Mouse (Mus musculus) kidney, postnatal 0 days (tissue): Measurements from ENCODE around the gene Vmn1r48. TPM values are rescaled to one million over a fixed set of nuclear protein-coding genes. Genes with fewer than 3 reads are reported as not detected.
"Not testable (repeated sequence)": the region's sequence is repeated elsewhere in the genome, so short reads cannot be mapped to it uniquely, and the experiment has no call there.

Experiments
- ATAC-seq: fragments of 200-750 bp; cut with Nextera tagmentation; replicated peaks from 2 replicates; pipeline ENCODE4 v1.8.0; 2017; ENCODE audit warnings: low read depth, moderate number of reproducible peaks, moderate TSS enrichment, moderate library complexity; ENCODE audit not compliant: low FRiP score
- DNase-seq: peaks from one replicate; pipeline ENCODE4 v3.0.0-alpha.2; 2016; ENCODE audit warnings: low spot score
- H3K27ac ChIP-seq: fragments of 300-500 bp; sonication (generic); 2 replicates; pipeline ENCODE4 v1.5.1; 2014; ENCODE audit warnings: mild to moderate bottlenecking
- H3K27me3 ChIP-seq: fragments of 300-500 bp; sonication (generic); 2 replicates; pipeline ENCODE4 v1.6.1; 2014; ENCODE audit warnings: low read length, mixed read lengths; ENCODE audit not compliant: insufficient read depth
- H3K36me3 ChIP-seq: fragments of 300-500 bp; sonication (generic); 2 replicates; pipeline ENCODE4 v1.6.1; 2014; ENCODE audit warnings: low read length, mixed read lengths; ENCODE audit not compliant: insufficient read depth
- H3K4me1 ChIP-seq: fragments of 300-500 bp; sonication (generic); replicated peaks from 2 replicates; pipeline ENCODE4 v1.6.1; 2014; ENCODE audit warnings: antibody characterized with exemption, low read length, mixed read lengths; ENCODE audit not compliant: insufficient read depth
- H3K4me2 ChIP-seq: fragments of 300-500 bp; sonication (generic); 2 replicates; pipeline ENCODE4 v1.6.1; 2014; ENCODE audit warnings: mild to moderate bottlenecking, low read length, moderate library complexity, mixed read lengths
- H3K4me3 ChIP-seq: fragments of 300-500 bp; sonication (generic); replicated peaks from 2 replicates; pipeline ENCODE4 v1.5.1; 2014; ENCODE audit warnings: low read depth, low read length
- H3K9ac ChIP-seq: fragments of 300-500 bp; sonication (generic); 2 replicates; pipeline ENCODE4 v1.6.1; 2014; ENCODE audit warnings: low read depth, low read length
- H3K9me3 ChIP-seq: fragments of 300-500 bp; sonication (generic); replicated peaks from 2 replicates; pipeline ENCODE4 v1.6.1; 2016; ENCODE audit warnings: low read length, inconsistent platforms, mixed read lengths
- CTCF ChIP-seq: IDR thresholded peaks from 2 replicates; pipeline ENCODE4 v1.5.1; 2016; ENCODE audit warnings: antibody characterized with exemption, low read depth, mild to moderate bottlenecking, moderate library complexity
- WGBS: fragments of 180-500 bp; shearing (Covaris S2); extraction: QIAGEN DNeasy Blood & Tissue Kit; methylation state at CpG from one replicate; pipeline ENCODE4 v1.1.7; 2014; 5-methylcytosine and 5-hydroxymethylcytosine counted together
- polyA plus RNA-seq: library from polyadenylated mRNA; unstranded; fragments of >200 nt; fragmentation: Nextera tagmentation; extraction: Ambion mirVana; gene quantifications from 2 replicates; pipeline ENCODE4 v1.2.1, GENCODE M21; 2015

The Vmn1r48 gene
- polyA plus RNA-seq, result not detected in 2 replicates

DNA sequence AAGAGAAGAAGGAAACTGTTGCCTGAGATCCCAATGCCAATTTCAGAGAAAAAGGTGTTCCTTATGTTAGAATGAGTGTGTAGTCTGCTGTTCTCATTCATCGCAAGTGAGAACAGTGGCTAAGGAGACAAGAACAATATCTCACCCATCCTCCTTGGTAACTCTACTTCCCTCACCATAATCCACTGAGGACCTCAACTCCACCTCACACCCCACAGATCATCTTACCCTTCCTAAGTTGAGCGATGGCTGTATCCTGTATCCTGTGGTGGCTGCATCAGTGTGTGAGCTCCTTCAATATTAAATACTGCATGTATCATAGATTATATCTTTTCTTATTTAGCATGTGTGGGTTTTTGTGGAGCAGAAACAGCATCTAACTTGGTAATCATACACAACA is at the start of gene Vmn1r48:
Gene Vmn1r48, minus strand, starts transcription at position 101 of the 400 bp plus-strand sequence.
- not testable (repeated sequence) for H3K27ac ChIP-seq, H3K4me1 ChIP-seq, DNase-seq, H3K9ac ChIP-seq, H3K9me3 ChIP-seq, H3K4me2 ChIP-seq, H3K36me3 ChIP-seq, H3K4me3 ChIP-seq, H3K27me3 ChIP-seq, ATAC-seq
- WGBS, result no CpG with 5 or more reads among the region's 2 CpGs

DNA sequence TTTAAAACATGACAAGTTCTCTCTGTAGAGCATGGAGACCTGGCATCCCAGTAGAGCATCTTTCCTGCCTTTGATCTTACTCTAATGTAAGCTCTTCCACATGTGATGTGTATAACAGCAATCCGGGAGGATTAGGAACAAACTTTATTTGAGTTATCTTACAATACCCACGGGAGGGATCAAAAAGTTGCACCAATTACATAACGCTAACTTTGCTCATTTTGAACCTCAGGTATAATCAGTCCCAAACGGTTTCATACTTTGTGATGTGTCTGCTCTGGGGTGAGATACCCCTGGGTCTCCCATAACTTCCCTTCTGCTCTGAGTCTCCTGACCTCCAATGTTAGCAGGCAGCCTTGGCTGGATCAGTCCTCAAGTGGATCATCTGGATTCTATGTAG is 41.8 kb upstream of the Vmn1r48 start, which contains the start of gene Vmn1r49:
Gene Vmn1r49, minus strand, starts transcription at position 101 of the 400 bp plus-strand sequence.
- no peaks in the 10 kb centered on the region for H3K27me3 ChIP-seq
- WGBS, result 81% methylated on average over 4 of the region's 4 CpGs
- no peak within 1 kb of the TSS for H3K27ac ChIP-seq
- no peaks in the 10 kb centered on the region for H3K36me3 ChIP-seq
- no peak within 1 kb of the TSS for H3K4me2 ChIP-seq
- H3K4me3 ChIP-seq, result no peak within 1 kb of the TSS
- H3K9ac ChIP-seq, result no peak within 1 kb of the TSS
- H3K4me1 ChIP-seq, result no peaks in the 10 kb centered on the region
- DNase-seq (no peak), ATAC-seq (no peak)
- H3K9me3 ChIP-seq, result no peaks in the 10 kb centered on the region
- no peak for TF ChIP-seq CTCF

DNA sequence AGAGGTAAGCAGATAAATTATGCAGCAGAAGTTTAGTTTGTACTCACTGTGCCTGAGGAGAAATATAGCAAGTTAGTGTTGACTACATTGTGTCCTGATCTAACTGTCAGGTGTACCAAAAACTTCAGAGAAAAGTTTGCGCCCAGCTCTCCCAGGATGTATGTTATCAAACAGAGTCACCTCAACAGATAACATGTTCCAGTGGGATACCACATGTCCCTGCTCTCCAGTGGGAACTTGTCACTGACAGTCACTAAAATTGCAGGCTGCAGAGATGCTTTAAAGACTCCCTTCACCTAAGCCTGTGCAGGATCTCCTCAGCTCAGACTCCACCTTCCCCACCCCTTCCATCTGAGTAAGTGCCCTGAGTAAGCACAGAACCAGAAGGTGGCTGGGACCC is 20.8 kb downstream of the Vmn1r48 start, which contains the start of gene Vmn1r47:
Gene Vmn1r47, plus strand, starts transcription at position 301 of the 400 bp plus-strand sequence.
- not testable (repeated sequence) for H3K27ac ChIP-seq, DNase-seq, H3K9ac ChIP-seq, H3K4me1 ChIP-seq, ATAC-seq, H3K4me2 ChIP-seq, H3K9me3 ChIP-seq, H3K36me3 ChIP-seq, H3K27me3 ChIP-seq, H3K4me3 ChIP-seq
- WGBS, result 100% methylated on average over 1 of the region's 1 CpGs

DNA sequence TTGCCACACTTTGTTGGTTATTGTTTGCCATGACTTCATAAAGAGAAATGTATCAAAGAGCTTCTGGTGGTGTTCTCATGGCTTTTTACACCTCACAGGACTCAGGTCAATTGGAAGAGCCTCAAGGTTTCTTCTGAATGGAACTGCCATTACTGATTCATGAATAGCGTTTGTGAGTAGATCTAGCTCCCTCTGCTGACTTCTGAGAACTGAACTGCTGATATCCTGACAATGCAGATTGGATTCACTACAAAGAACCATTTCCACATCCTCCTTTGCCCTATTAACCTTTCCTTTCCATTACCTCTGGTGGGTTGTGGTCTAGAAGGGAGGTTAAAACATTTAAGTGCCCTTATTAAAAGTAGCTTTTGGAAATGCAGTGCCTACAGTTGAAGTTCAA is 50.7 kb downstream of the Vmn1r48 start:
- Histone ChIP-seq H3K27ac (no peak overlapping the region), H3K9me3 (no peaks in the 10 kb centered on the region), H3K4me3 (no peak overlapping the region), H3K36me3 (no peaks in the 10 kb centered on the region), H3K27me3 (no peaks in the 10 kb centered on the region), H3K9ac (no peak overlapping the region), H3K4me1 (no peaks in the 10 kb centered on the region), H3K4me2 (no peak overlapping the region)
- 21% methylated on average over 1 of the region's 1 CpGs for WGBS
- DNase-seq (no peak), ATAC-seq (no peak)
- TF ChIP-seq CTCF, result peak; percentile 21; the same call in 1 of the 2 replicates

Other genes starting within 250 kb of the Vmn1r48 start
- not detected in 2 replicates for gene Vmn1r42, start 160.4 kb downstream of the Vmn1r48 start, polyA plus RNA-seq
- not detected in 2 replicates for gene Vmn1r43, start 160.4 kb downstream of the Vmn1r48 start, polyA plus RNA-seq
- not detected in 2 replicates for gene Vmn1r44, start 153.2 kb downstream of the Vmn1r48 start, polyA plus RNA-seq
- gene Vmn1r45, start 96.2 kb downstream of the Vmn1r48 start, polyA plus RNA-seq, result not detected in 2 replicates
- not detected in 2 replicates for gene Vmn1r46, start 67.5 kb downstream of the Vmn1r48 start, polyA plus RNA-seq
- not detected in 2 replicates for gene Vmn1r47, start 20.7 kb downstream of the Vmn1r48 start, polyA plus RNA-seq
- gene Vmn1r49, start 41.7 kb upstream of the Vmn1r48 start, polyA plus RNA-seq, result not detected in 2 replicates
- gene Vmn1r50, start 64.6 kb upstream of the Vmn1r48 start, polyA plus RNA-seq, result not detected in 2 replicates
- gene Vmn1r51, start 85.8 kb upstream of the Vmn1r48 start, polyA plus RNA-seq, result 0.03 TPM in 1 of 2 replicates, not detected in the other
- not detected in 2 replicates for gene Vmn1r52, start 138.0 kb upstream of the Vmn1r48 start, polyA plus RNA-seq
- gene V1ra8, start 166.0 kb upstream of the Vmn1r48 start, polyA plus RNA-seq, result not detected in 2 replicates
- gene Vmn1r53, start 187.6 kb upstream of the Vmn1r48 start, polyA plus RNA-seq, result not detected in 2 replicates
- not detected in 2 replicates for gene Vmn1r54, start 209.5 kb upstream of the Vmn1r48 start, polyA plus RNA-seq